Mouse (Mus musculus) limb, embryonic 12.5 days (tissue): Measurements from ENCODE around the gene Klc4. TPM values are rescaled to one million over a fixed set of nuclear protein-coding genes. Genes with fewer than 3 reads are reported as not detected.

ENCODE experiments used
- ATAC-seq: fragments of 200-750 bp; cut with Nextera tagmentation; 2 replicates; pipeline ENCODE4 v1.8.0; 2017; ENCODE audit warnings: low read depth, moderate TSS enrichment; ENCODE audit not compliant: insufficient number of reproducible peaks, insufficient read depth, low FRiP score, low TSS enrichment
- H3K27ac ChIP-seq: fragments of 300-500 bp; sonication (generic); 2 replicates; pipeline ENCODE4 v1.5.1; 2016; ENCODE audit warnings: mild to moderate bottlenecking, moderate library complexity
- H3K27me3 ChIP-seq: fragments of 300-500 bp; sonication (generic); 2 replicates; pipeline ENCODE4 v1.6.1; 2016; ENCODE audit warnings: mild to moderate bottlenecking, moderate library complexity
- H3K36me3 ChIP-seq: fragments of 300-500 bp; sonication (generic); 2 replicates; pipeline ENCODE4 v1.6.1; 2016; ENCODE audit warnings: mild to moderate bottlenecking, moderate library complexity
- H3K4me1 ChIP-seq: fragments of 300-500 bp; sonication (generic); replicated peaks from 2 replicates; pipeline ENCODE4 v1.6.1; 2016
- H3K4me2 ChIP-seq: fragments of 300-500 bp; sonication (generic); 2 replicates; pipeline ENCODE4 v1.6.1; 2016; ENCODE audit warnings: mild to moderate bottlenecking, moderate library complexity
- H3K4me3 ChIP-seq: fragments of 300-500 bp; sonication (generic); replicated peaks from 2 replicates; pipeline ENCODE4 v1.5.1; 2016; ENCODE audit warnings: mild to moderate bottlenecking
- H3K9ac ChIP-seq: fragments of 300-500 bp; sonication (generic); replicated peaks from 2 replicates; pipeline ENCODE4 v1.6.1; 2016; ENCODE audit warnings: mild to moderate bottlenecking, moderate library complexity
- H3K9me3 ChIP-seq: fragments of 300-500 bp; sonication (generic); 2 replicates; pipeline ENCODE4 v1.6.1; 2016; ENCODE audit warnings: mild to moderate bottlenecking, moderate library complexity
- WGBS: fragments of 180-500 bp; shearing (Covaris S2); methylation state at CpG from one replicate; pipeline ENCODE4 v1.1.7; 2016; 5-methylcytosine and 5-hydroxymethylcytosine counted together
- polyA plus RNA-seq: library from polyadenylated mRNA; unstranded; fragments of >200 nt; fragmentation: Nextera tagmentation; extraction: Ambion mirVana; gene quantifications from 2 replicates; pipeline ENCODE4 v1.2.1, GENCODE M21; 2016

Klc4 gene
- polyA plus RNA-seq, 1 experiment from 2014 or later, result 27.2 TPM

GRCm38 (mm10) chr17:46586327-46586726 lies 59.5 kb downstream of the Klc4 start:
- no peak for ATAC-seq
- no peak overlapping the region for H3K4me3 ChIP-seq
- whole genome bisulfite sequencing, result 92% methylated on average over 8 of the region's 8 CpGs
- no peak overlapping the region for H3K4me2 ChIP-seq
- no peak overlapping the region for H3K9ac ChIP-seq
- H3K27me3 ChIP-seq, result no peaks in the 10 kb centered on the region
- no peaks in the 10 kb centered on the region for H3K4me1 ChIP-seq
- H3K9me3 ChIP-seq, result no peaks in the 10 kb centered on the region
- H3K27ac ChIP-seq, result no peak overlapping the region
- H3K36me3 ChIP-seq, result peaks cover 91% of the 10 kb centered on the region

Other genes with a start within 250 kb of the Klc4 start
- gene Crip3, start 217.1 kb downstream of the Klc4 start, polyA plus RNA-seq, result 0.40 and 0.63 TPM in 2 replicates
- gene Slc22a7, start 207.6 kb downstream of the Klc4 start, polyA plus RNA-seq, result not detected in 2 replicates
- gene Ttbk1, start 158.3 kb downstream of the Klc4 start, polyA plus RNA-seq, result 0.34 and 0.45 TPM in 2 replicates
- 51.6 and 55.3 TPM in 2 replicates for gene Dnph1, start 149.3 kb downstream of the Klc4 start, polyA plus RNA-seq
- gene Cul9, start 99.6 kb downstream of the Klc4 start, polyA plus RNA-seq, result 8.9 and 10.8 TPM in 2 replicates
- gene Srf, start 89.8 kb downstream of the Klc4 start, polyA plus RNA-seq, result 11.8 and 12.4 TPM in 2 replicates
- 156 and 165 TPM in 2 replicates for gene Ptk7, start 16.5 kb downstream of the Klc4 start, polyA plus RNA-seq
- 99.5 and 112 TPM in 2 replicates for gene Mrpl2, start 207 bp upstream of the Klc4 start, polyA plus RNA-seq
- gene Cul7, start 4.3 kb upstream of the Klc4 start, polyA plus RNA-seq, result 56.1 and 60.1 TPM in 2 replicates
- gene Rrp36, start 28.3 kb upstream of the Klc4 start, polyA plus RNA-seq, result 68.8 and 70.0 TPM in 2 replicates
- gene Mea1, start 32.8 kb upstream of the Klc4 start, polyA plus RNA-seq, result 137 and 150 TPM in 2 replicates
- gene Klhdc3, start 34.9 kb upstream of the Klc4 start, polyA plus RNA-seq, result 117 and 122 TPM in 2 replicates
- 108 and 117 TPM in 2 replicates for gene Ppp2r5d, start 59.1 kb upstream of the Klc4 start, polyA plus RNA-seq
- 37.7 and 42.1 TPM in 2 replicates for gene Pex6, start 65.4 kb upstream of the Klc4 start, polyA plus RNA-seq
- gene Gnmt, start 83.1 kb upstream of the Klc4 start, polyA plus RNA-seq, result 0.48 and 0.73 TPM in 2 replicates
- 58.5 and 64.8 TPM in 2 replicates for gene Cnpy3, start 106.2 kb upstream of the Klc4 start, polyA plus RNA-seq
- 0.16 and 0.55 TPM in 2 replicates for gene Ptcra, start 117.7 kb upstream of the Klc4 start, polyA plus RNA-seq
- 49.8 and 52.6 TPM in 2 replicates for gene 2310039H08Rik, start 126.6 kb upstream of the Klc4 start, polyA plus RNA-seq
- gene Rpl7l1, start 136.7 kb upstream of the Klc4 start, polyA plus RNA-seq, result 179 and 210 TPM in 2 replicates
- 4.4 and 4.8 TPM in 2 replicates for gene Bicral, start 212.5 kb upstream of the Klc4 start, polyA plus RNA-seq
- gene Tbcc, start 244.7 kb upstream of the Klc4 start, polyA plus RNA-seq, result 71.7 and 78.7 TPM in 2 replicates